Mouse (Mus musculus) thymus, postnatal 0 days (tissue): ENCODE measurements around the gene Sumf2. TPM values are rescaled to one million over a fixed set of nuclear protein-coding genes. Genes with fewer than 3 reads are reported as not detected.
"Not testable (repeated sequence)": the region's sequence is repeated elsewhere in the genome, so short reads cannot be mapped to it uniquely, and the experiment has no call there.

Experiments used
- DNase-seq: peaks from one replicate; pipeline ENCODE4 v3.0.0-alpha.2; 2015; ENCODE audit warnings: low spot score
- polyA plus RNA-seq: library from polyadenylated mRNA; unstranded; fragments of >200 nt; fragmentation: Nextera tagmentation; extraction: Ambion mirVana; gene quantifications from 2 replicates; pipeline ENCODE4 v1.2.1, GENCODE M21; 2015

Gene Sumf2
- 30.1 and 33.5 TPM in 2 replicates for polyA plus RNA-seq

DNA sequence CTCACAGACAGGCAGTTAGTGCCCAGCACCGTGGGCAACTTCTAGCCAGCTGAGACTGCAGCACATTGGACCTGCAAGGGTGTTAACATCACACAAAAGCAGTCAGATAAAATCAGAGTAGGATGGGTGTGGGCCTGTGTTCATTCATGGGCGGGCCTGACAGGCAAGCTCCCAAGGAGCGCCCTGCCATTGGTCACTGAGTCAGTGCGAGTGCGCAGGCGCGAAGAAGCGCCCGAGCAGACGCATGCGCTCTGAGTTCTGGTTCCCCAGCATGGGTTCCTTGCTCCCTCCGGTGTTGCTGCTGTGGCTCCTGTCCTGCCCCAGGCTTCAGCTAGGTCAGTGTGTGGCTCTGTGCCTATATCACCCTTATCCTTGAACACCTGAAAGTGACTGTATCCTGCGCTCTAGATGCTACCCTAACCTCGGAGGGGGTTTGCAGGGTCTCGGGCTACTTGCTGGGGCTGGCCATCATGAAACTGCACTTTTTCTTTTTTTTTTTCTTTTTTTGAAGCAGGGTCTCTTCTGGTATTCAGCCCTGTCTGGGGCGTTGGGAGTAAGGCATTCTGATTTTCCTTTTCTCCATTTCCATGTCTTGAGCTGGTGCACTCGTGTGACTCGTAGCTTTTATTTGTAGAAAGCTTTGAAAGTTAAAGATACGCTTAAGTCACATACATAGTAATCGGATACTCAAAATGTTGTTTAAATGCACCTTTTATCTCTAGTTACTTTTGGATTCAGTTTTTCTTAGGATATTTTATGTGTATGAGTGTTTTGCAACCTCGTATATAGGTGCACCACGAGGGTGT, at the start of gene Sumf2:
TSS of gene Sumf2 (plus strand) at position 235 of the 806 bp plus-strand sequence.
- peak; percentile 96 for DNase-seq

DNA sequence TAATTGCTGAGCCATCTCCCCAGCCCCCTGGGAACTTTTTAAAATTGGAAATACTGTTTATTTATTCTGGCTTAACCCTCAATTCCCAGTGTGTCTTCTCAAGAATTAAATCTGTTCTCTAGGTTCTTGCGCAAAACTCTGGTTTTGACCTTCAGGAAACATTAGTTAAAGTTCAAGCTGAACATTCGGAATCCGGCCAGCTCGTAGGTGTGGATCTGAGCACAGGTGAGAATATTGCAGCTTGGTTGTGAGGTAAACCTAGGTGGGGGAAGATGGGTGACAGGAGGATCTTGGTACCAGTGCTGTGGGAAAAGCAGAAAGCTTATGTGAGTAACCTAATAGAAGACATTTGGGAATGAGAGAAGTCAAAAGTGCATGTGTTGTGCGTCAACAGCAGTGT, 1.9 kb upstream of the Sumf2 start:
- DNase-seq, result no peak

DNA sequence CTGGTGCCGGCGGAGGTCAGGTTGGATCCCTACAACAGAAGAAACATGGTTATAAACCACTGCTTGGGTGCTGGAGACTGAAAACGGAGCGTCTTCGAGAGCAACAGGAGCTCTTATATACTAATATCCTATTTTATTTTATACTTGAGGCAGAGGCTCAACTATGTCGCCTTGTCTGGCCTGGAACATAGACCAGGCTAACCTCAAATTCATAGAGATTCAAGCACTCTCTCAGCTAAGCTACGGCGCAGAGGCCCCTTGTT, 703 bp downstream of the Sumf2 start:
- DNase-seq, result no peak

DNA sequence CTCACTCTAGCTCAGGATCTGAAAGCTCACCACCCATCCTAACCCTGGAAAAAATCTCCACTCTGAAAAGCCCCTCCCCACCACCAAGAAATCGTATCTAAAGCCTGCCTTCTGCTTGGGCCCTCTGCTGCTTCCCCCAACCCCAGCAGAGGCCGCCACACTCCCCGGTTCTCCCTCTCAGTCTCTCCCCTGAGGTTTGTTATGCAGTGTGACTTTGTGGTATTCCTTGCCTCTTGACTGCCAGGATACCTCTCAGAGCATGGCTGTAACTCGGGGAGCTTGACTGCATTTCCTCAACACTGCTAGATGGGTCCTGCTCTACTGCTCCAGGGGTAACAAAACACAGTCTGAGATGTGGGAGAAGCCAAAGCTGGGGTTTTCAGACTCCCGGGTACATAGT, 8.4 kb downstream of the Sumf2 start:
- no peak for DNase-seq

DNA sequence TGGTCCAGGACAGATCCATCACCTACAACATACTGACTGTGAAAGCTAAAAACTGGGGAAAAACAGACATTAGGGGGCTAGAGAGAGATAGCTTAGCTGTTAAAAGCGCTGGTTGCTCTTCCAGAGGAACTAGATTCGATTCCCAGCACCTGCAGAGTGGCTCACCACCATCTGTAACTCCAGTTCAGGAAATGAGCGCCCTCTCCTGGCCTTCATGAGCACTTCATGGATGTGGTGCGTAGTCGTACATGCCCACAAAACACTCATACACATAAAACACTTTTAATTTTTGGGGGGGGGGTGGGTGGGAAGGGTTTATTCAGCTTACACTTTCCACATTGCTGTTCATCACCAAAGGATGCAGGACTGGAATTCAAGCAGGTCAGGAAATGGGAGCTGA, 9.6 kb downstream of the Sumf2 start:
- DNase-seq, result no peak

DNA sequence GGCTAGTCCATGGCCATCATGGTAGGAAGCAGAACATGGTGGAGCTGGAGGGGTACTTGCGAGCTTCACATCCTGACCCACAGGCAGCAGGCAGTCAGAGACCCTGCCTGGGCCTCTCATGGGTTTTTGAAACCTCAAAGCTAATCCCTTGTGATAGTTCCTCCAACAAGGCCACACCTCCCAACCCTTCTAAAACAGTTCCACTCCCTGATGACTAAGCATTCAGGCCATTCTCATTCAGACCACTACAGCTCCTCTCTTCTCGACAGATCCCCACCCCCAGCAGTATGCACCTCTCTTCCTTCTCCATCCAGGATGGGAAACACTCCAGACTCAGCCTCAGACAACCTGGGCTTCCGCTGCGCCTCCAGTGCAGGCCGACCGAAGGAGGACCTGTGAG, 15.5 kb downstream of the Sumf2 start:
- DNase-seq, result no peak

DNA sequence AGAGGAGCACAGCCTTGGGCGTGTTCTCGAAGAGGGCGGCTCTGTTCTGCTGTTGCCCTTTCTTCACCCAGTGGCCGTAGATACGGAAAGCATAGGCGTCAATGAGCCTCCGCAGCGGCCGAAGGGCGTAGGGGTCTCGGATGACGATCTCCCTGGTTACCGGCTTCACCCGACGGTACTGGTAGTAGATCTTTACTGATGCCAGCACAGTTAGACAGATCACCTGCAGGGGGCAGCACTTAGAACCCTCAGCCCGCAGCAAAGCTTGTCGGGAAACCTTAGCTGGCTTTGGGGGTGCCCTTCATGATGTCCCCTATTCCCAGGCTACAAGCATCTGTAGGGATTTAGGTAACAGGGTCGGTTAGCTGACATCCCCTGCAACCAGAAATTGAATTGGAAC, 17.7 kb downstream of the Sumf2 start:
- DNase-seq, result peak; percentile 33

DNA sequence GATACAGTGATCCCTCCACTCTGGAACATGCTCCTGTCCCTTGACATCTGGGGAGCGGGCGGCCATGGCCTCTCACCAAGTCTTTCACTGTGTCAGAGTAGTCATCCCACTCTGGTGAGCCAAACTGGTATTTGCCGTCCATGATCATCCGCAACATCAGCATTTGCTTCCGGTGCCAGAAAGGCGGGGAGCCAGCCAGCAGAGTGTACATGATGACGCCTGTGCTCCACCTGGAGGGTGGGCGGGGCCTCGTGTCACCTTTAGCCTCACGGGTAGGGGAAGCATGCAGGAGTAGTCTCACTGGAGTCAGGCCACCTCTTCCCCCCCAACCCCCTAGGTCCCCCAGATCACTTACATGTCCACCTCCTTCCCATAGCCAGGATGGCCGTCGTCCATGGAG, 19.1 kb downstream of the Sumf2 start:
- no peak for DNase-seq

DNA sequence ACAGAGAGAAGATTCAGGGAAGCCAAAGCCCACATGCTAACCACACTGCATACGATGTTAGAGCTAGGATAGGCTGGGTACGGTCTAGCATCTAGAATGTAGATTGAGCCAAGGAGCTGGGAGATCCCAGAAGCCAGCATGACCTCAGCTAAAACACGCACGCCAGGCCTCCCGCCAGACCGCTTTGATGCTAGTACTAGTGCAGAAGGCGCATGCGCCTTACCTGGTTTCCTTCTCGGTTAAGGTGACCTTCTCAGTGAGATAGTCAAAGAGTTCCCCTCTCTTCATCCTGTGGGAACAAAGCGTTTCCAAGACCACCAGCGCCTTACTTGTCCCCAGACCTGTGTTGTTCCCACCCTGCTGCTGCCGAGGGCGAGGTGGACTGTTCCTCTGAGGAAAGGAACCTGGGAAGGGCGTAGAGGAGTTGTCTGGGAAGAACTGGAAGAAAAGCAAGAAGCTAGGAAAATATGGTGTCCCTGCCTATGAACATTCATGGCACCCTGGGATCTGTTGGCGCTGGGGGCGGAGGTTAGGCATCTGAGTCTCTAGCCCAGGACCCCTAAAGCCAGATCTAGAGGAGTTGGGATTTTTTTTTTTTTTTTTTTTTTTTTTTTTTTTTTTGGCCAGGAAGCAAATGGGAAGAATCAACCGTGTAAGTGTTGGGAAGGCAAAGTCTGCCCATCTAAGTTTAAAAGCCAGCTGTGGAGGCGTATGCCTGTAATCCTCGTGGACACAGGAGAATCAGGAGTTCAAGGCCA, 22.6 kb downstream of the Sumf2 start:
- no peak for DNase-seq

DNA sequence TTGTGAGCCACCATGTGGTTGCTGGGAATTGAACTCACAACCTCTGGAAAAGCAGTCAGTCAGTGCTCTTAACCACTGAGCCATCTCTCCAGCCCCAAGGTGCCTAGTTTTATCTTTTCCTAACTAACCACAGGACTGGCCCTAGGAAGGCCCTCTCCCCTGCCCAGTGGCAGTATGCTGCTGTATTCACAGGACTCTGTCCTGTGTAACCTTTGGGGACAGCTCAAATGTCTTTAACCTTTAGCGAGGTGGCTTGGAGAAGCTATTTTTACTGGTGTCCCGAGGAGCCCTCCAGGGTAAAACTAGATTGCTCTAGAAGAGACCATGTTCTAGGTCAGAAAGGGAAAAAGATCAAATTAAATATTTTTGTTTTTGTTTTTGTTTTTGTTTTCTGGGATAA, 24.5 kb downstream of the Sumf2 start:
- no peak for DNase-seq

DNA sequence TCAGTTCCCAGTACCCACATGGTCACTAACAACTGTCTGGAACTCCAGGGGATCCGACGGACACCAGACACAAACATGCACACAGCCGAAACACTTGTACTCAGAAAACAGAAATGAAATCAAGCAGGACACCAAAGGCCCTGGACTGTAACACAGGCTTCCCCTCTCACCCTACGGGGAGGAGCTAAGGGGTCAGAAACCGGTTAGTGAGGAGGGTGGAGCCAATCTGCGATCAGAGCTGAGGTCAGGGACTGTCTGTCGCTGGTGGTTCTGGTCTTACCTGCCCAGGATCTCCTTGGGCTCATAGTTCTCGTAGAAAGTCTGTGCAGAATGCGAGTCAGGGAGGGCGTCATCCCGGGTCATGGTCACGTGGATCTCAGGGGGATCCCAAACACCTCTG, 27.2 kb downstream of the Sumf2 start:
- DNase-seq, result no peak

DNA sequence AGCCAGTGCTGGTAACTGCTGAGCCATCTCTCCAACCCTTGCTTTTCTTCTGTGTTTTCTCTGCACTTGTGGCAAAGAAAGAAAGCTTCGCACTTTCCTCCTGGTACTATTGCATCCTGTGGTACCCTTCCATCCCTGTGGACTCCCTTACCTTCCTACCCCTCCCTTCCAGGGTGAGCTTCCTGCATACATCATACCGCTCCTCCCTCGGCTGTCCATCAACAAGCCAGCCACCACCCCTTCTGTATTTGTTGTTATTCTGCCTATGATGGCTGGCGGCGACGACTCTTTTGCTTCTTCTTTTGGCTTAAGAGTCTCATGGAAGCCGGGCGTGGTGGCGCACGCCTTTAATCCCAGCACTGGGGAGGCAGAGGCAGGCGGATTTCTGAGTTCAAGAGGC, 28.3 kb downstream of the Sumf2 start:
- no peak for DNase-seq

DNA sequence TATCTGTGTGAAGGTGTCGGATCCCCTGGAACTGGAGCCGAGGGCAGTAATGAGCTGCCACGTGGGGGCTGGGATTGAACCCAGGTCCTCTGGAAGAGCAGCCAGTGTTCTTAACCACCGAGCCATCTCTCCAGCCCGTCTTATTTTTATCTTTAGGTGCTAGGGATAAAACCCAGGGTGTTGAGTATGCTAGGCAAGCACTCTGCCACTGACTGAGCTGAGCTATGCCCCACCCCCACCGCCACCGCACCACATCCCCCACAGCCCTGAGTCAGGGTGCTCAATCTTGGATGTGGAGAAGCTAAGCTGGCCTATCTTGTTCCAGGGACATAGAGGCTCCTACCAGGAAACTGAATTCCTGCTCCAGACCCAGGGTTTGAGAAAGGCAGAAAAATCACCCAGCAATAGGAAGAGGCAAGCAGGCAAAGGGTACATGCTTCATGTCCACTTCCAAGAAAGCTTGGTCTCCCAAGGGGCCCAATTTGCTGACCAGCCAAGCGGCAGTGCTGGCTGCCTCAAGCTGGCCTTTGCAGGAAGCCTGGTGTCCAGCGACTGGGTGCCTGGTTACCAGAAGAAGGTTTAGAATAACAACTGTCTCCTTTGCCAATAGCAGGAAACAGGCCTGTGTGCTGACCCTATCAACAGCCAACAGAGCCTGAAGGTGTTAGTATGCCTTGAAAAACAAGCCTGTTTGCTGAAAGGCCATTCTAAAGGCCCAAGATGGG, 31.1 kb downstream of the Sumf2 start:
- no peak for DNase-seq

DNA sequence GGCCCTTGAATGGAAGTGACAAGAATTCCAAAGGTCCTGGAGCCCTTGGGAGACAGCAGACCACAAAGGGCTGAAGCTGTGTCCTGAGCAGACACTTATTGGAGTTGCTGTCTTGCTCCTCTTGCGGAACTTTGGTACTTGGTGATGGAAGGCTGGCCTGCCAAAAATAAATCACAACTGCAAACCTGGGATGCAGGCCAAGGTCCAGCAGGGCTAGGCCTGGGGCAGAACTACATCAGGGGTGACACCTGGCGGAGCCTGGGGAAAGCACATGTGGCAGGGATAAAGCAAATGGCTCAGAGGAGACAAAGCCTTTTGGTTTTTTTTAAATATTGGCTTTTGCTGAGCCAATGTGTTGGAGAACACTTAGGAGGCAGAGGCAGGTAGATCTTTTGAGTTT, 32.2 kb downstream of the Sumf2 start:
- no peak for DNase-seq

DNA sequence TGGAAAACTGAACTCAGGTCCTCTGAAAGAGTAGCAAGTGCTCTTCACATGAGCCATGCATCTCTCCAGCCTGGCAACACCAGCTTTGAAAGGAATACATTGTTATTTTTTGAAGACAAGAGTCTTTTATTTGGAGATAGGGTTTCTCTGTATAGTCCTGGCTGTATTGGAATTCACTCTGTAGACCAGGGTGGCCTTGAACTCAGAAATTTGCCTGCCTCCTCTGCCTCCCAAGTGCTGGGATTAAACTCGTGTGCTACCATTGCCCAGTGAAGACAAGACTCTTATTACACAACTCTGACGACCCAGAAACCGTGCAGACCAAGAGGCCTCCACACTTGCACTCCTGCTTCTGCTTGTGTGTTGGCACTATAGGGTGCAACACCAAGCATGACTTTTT, 33.1 kb downstream of the Sumf2 start:
- DNase-seq, result no peak

DNA sequence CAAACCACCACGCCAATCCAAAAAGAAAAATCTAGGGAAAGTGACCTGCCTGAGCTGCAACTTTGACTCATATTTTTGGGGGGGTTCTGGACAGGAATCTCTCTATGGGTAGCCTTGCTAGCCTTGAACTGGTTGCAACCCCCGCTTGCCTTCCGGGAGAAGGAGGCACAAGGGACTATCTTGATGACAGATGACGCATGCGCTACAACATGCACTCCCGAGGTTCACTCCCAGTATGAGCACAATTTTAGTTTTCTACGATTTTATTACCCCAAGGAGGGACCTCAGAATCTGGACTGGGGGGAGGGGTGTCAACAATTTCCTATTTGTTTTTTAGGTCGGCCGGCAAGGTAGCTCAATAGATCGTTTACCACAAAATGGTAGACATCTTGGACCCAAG, 39.5 kb downstream of the Sumf2 start:
- peak; percentile 12 for DNase-seq

DNA sequence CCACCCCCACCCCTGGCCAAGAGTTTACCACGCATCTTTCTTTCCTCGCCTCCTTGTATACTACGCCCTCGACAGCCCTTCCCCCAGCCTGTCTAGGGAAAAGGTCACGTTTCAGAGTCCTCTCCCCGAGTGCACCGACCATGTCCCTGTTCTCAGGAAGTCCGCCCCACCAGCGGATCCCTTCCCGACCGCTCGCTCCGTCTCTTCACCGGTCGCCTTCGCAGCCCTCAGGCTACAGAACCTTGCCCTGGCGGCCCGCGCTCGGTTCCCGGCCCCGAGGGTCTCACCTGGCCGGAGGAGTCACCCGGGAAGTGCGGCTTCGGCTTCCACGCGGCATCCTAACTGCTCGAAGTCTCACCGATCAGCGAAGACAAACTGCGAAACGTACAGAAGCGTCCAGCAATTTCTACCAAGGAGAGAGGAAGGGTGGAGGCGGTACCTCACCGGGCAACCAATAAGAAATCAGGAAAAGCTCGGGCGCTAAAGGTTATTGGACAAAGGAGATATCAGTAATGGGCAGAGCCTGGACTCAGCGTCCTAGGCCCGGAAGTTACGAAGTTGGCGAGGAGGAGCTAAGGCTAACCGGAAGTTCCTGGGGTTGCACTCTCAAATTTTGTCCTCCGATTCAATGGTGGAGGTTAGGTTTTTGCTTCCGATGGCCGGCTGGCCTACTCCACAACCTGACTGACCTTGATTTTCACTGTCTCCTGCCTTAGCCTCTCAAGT, 40.3 kb downstream of the Sumf2 start, which contains the start of gene Chchd2:
TSS of gene Chchd2 (minus strand) at position 560 of the 726 bp plus-strand sequence.
- peak; percentile 93 for DNase-seq

DNA sequence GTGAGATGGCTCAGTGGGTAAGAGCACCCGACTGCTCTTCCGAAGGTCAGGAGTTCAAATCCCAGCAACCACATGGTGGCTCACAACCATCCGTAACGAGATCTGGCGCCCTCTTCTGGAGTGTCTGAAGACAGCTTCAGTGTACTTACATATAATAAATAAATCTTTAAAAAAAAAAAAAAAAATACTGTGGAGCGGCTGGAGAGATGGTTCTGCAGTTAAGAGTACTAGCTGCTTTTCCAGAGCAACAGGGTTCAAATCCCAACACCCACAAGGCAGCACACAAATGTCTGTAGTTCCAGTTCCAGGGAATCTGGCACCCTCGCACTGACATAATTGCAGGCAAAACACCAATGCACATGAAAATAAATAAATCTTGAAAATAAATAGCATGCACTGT, 43.6 kb downstream of the Sumf2 start:
- not testable (repeated sequence) for DNase-seq

DNA sequence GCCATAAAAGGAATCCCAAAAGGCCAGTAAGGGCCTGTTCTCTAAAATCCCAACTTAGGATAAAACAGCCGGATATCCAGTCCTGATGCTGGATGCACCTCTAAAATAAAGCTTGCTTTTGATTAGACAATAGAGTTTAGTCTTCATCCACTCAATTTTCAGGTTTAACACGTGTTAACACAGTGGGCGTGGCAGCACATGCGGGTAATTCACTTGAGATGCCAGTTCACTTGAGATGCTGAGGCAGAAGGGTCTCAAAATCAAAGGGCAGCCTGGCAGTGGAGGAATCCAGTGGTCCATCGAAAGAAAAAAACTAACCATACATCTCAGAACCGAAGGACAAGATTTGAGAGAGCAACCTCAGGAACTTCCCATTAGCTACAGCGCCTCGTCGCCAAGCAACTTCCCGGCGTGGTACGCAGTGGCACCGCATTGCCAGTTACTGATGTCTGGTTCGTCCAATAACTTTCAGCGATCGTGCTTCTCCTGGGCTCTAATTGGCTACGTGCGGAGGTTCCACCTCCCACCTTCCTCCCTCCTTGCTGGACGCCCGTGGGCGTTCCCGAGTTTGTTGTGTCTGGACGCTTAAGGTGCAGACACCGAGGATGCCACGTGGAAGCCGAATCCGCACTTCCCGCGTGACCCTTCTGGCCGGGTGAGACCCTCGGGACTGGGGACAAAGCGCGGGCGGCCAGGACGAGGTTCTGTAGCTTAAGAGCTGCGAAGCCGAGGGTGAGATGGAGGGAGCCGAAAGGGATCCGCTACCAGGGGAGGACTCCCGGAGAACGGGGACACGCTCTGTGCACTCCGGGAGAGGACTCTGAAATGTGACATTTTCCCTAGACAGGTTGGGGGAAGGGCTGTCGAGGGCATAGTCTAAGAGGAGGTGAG, 48.7 kb downstream of the Sumf2 start, which contains the start of gene Zbed5:
TSS of gene Zbed5 (plus strand) at position 526 of the 891 bp plus-strand sequence.
- DNase-seq, result peak; percentile 82

DNA sequence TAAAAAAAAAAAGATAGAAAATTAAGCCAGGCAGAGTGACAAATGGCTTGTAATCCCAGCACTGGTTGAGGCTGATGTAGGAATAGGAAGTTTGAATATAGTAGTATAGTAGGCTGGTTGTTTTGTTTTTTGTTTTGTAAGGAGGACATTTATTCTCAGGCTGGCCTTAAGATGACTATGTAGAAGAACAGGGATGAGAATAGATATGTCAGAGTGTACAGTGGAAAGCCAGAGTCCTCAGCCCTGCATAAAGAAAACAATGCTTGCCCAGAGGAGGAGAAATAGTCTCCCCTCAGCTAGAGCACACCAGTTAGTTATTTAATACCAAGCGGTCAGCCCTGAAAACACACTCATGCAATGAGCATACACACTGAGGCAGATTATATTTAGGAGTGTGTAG, 51.7 kb downstream of the Sumf2 start, which contains the start of gene Phkg1:
TSS of gene Phkg1 (minus strand) at position 101 of the 400 bp plus-strand sequence.
- no peak for DNase-seq
